Mouse (Mus musculus): ENCODE measurements around the gene Btbd35f6.
"Not testable (repeated sequence)": the region's sequence is repeated elsewhere in the genome, so short reads cannot be mapped to it uniquely, and the experiment has no call there.

- not testable (repeated sequence) for TF ChIP-seq CTCF, EP300 (IDR thresholded peaks at IDR 0.05; ENCODE audit: low read depth)
Measured at GRCm38 (mm10) chrX:33986716-33987115, 30.4 kb upstream of the Btbd35f6 start, which contains the start of gene Gm21870.
